Mouse (Mus musculus) gastrocnemius, postnatal 10 days (tissue): ENCODE results near the gene Irx2. TPM values are rescaled to one million over a fixed set of nuclear protein-coding genes. Genes with fewer than 3 reads are reported as not detected.

ENCODE experiments used
- DNase-seq: peaks from one replicate; pipeline ENCODE4 v3.0.0; 2021; ENCODE audit warnings: mixed read lengths
- total RNA-seq, 2 experiments: library from RNA; stranded (reverse); gene quantifications; 2 replicates each; pipeline ENCODE4 v1.2.3; 2021

Gene Irx2
- total RNA-seq, 2 experiments from 2014 or later = 0.18 TPM; not detected in 1

DNA sequence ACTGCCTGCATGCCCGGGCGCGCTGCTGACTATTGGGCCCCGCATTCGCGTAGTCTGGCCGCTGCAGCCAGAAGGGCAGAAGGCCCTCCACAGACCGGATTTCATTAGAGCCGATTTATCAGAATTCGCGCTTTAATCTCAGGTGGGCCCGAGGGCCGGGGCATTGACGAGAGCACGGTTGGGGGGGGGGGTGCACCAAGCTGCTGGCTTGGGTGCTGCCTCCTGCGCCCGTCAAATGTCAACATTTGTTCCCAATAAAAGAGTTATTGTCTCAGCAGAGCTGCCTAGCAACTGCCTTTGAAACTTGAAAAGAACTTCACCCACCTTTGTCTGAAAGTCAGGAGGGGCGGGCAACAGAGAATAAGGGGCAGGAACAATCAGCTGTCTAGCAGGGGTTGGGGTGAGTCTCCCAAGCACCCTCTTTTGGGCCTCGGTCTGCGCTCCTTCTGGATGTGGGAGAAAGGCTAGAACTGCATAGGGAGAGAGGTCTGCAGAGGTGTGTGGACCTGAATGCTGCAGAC, 7.8 kb downstream of the Irx2 start:
- no peak for DNase-seq

DNA sequence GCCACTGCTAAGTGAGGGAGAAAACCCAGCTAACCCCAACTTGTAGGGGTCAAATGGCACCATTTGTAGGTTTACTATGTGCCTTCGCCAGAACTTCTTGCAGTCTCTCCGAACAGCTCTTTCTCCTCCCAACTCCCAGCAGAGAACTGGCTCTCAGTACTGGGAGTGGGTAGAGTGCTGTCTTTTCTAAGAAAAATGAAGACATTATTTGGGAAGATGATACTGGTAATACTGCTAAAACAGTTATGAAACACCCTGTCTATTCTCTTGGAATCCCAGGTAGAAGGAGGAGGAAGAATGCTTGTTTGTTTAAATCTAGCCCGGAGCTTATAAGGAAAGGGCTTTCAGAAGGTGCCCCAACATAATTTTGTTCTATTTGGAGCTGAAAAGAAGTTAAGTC, 8.9 kb downstream of the Irx2 start:
- no peak for DNase-seq

DNA sequence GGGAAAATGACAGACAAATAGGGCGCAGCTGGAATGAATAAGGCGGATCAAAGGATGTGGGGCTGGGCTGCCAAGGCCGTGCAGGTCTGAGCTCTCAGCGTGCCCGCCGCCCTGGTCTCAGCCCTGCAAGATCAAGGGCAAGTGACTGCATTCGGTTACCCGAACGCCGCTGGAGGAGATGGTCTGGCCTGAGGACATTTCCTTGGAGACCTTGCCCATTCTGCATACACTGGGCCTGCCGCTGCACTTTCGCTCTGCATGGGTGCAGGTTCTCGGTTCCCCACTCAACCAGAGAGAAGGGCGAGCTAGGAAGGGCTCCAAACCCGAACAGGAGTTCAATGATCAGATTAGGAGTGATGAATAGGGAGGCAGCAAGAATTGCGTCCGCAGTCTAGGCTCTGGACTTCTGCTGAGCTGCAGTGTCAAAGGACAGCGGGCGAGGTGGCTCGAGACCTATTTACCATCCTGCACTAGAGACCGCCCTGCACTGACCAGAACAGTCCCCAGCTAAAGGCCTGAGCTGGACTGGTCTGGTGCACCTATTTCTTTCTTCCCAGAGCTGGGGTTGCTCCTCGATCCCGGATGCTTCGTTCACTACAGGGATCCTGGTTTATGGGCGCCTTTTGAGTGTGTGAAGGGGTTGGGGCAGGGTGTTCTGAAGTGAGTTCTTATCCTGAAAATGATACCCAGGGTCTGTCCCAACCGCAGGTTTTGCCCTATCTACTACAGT, 9.9 kb downstream of the Irx2 start:
- DNase-seq = no peak

DNA sequence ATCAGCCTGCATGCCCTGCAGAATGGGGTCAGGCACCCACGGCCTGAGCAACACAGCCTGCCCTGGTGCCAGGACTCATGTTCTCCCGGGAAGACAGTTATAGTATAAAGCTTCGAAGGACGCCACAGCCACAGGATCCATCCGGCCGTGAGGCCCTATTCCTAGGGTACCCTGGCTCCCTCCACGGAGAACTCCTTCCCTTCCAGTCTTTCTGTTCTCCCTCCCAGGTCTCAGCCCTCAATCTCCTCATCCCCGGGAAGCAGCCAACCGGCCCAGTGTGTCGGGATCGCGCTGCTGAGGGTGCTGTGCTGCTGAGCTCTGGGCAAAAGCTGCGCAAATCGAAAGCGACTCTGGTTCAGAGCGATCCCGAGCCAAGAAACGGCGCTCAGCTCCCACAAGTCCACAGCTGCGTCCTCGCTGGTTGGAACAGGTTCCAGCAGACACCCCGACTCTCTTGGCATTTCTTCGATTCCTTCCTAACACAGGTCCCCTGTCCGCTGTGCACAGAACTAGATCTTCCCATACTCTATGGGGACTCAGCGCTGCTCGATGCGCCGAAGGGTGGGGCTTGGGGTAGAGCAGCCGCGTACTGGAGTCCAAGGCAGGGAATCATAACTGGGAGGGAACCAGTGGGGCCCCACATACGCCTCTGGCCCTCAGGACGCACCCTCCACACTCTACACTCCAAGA, 11.0 kb downstream of the Irx2 start:
- DNase-seq = no peak

DNA sequence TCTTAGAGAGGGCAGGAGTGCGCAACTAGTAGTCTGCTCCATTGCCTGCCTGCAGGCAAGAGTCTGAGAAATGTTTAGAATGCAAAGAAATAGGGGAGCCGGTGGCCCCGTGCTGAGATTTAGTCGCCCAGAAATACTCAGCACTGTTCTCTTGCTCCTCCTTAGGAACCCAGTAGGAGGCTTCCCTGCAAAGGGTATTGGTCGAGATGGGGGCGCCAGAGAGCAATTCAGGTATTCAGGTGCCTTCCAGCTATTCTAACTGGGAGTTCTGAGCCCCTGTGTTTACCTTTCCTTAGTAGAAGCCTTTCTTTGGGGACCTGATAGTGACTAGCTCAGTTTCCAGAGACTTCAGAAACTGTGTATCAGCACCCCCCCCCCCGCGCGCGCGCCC, 11.5 kb downstream of the Irx2 start:
- DNase-seq = no peak

DNA sequence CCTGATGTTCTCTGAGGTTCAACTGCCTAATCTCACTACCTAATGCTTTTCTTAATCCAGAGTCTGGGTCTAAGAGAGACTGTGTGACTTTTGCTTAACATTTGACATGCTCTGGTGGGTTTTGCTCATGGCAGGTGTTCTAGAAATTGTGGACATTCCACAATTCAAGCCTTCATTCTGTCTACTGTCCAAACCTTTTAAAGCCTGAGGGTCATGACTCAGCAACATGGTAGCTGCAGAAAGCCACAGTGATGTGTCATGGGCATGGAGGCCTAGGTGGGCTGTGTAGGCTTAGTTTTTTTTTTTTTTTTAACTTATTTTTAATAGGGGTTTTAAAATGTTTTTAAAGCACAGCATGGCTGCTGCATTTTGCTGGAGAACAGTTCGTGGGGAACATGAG, 27.8 kb downstream of the Irx2 start:
- DNase-seq = no peak

DNA sequence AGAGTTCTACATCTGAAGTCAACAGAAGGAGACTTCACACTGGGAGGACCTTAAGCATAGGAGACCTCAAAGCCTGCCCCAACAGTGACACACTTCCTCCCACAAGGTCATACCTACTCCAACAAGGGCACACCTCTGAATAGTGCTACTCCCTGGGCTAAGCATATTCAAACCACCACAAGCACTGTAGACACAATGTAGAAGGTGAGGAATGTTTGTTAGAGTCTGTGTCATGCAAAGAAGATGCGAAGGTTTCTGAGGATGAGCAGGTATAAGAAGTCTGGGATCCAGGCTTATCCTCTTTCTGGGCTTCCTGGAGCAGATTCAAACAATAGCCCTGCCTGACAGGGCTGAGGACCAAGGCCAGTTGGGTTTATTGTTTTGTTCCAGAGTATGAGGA, 47.2 kb downstream of the Irx2 start:
- DNase-seq = no peak
